Mouse (Mus musculus): ENCODE data around the gene Ap3s2. TPM values are rescaled to one million over a fixed set of nuclear protein-coding genes. Genes with fewer than 3 reads are reported as not detected.

Gene Ap3s2
- polyA plus RNA-seq, 1 experiment from 2014 or later = 61.2 TPM

DNA sequence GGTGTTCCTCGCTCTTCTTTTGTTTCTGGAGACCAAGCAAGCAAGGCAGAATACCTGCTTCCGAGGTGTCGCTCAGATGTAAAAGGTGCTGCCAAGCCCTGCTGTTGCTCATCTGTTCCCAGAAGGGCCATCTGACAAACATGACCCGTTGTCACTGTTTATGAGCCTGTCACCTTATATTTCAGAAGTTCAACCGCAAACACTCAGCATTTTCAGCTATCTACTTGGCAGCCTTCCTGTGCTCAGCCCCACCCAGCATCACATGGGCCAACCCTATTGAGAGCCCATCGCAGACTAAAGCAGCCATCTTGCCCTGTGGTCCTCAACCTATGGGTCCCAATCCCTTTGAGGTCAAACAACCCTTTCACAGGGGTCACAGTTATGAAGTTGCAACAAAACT, 19.7 kb downstream of the Ap3s2 start:
- no peak overlapping the region for H3K9ac ChIP-seq (replicated peaks; ENCODE audit: low read length)
- H3K9me3 ChIP-seq (replicated peaks; ENCODE audit: control insufficient read depth, low read length) = no peaks in the 10 kb centered on the region
- DNase-seq (ENCODE audit: low spot score) (no peak), ATAC-seq (replicated peaks; ENCODE audit: insufficient number of reproducible peaks, low FRiP score, low TSS enrichment, low read depth) (no peak)
- no peaks in the 10 kb centered on the region for H3K4me1 ChIP-seq (ENCODE audit: control insufficient read depth, insufficient read depth, low read length)
- H3K4me3 ChIP-seq (ENCODE audit: low read depth, low read length) = no peak overlapping the region
- 97% methylated on average over 6 of the region's 6 CpGs for WGBS
- H3K4me2 ChIP-seq (ENCODE audit: low read depth, low read length) = no peak overlapping the region
- no peaks in the 10 kb centered on the region for H3K27me3 ChIP-seq (ENCODE audit: control insufficient read depth, insufficient read depth, low read length)
- no peaks in the 10 kb centered on the region; the same call in 1 of the 2 replicates for H3K36me3 ChIP-seq (replicated peaks; ENCODE audit: control insufficient read depth, insufficient read depth, low read depth, low read length)
- no peak overlapping the region for H3K27ac ChIP-seq (replicated peaks; ENCODE audit: low read depth, low read length)

DNA sequence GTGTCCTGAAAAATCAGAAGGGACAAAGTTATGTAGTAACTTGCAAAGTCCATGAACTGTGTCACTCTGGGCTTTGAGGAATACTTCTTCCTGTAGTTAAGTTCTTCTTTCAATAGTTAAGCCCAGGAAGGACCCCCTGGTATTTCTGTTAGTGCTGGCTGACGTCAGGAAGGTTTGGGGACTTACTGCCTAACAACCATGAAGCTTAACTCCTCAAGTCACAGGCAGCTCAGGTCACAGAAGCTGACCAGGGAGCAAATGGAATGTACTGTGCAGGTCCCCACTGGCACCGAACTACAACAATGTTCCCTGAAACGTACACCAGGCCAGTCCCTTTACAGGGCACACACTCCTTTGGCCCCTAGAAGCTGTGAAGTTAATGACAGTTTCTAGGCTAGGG, 25.2 kb downstream of the Ap3s2 start:
- Histone ChIP-seq H3K4me1 (ENCODE audit: control insufficient read depth, insufficient read depth, low read length) (no peaks in the 10 kb centered on the region), H3K4me3 (ENCODE audit: low read depth, low read length) (no peak overlapping the region), H3K9ac (replicated peaks; ENCODE audit: low read length) (no peak overlapping the region), H3K27me3 (ENCODE audit: control insufficient read depth, insufficient read depth, low read length) (no peaks in the 10 kb centered on the region), H3K36me3 (replicated peaks; ENCODE audit: control insufficient read depth, insufficient read depth, low read depth, low read length) (no peaks in the 10 kb centered on the region; the same call in 1 of the 2 replicates), H3K9me3 (replicated peaks; ENCODE audit: control insufficient read depth, low read length) (no peaks in the 10 kb centered on the region), H3K4me2 (ENCODE audit: low read depth, low read length) (no peak overlapping the region), H3K27ac (replicated peaks; ENCODE audit: low read depth, low read length) (no peak overlapping the region)
- DNase-seq (ENCODE audit: low spot score) (no peak), ATAC-seq (replicated peaks; ENCODE audit: insufficient number of reproducible peaks, low FRiP score, low TSS enrichment, low read depth) (no peak)
- 82% methylated on average over 3 of the region's 3 CpGs for WGBS

DNA sequence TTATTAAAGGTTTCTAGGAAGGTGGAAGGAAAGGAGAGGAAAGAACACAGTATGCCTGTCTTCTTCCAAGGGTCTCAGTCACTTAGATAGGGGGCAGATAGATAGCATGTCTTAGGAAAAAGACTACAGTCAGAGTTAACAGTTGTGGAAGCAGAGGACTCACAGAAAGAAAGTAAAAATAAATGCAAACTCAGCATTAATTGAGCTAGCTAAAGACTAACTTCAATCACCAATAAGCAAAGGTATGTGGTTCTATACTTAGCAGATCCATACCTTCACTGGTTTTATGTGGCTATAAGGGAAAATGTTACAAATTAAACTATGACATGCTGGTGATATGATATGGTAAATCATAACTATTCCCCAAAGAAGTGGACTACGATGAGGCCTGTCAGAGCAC, 25.7 kb downstream of the Ap3s2 start:
- Histone ChIP-seq H3K36me3 (replicated peaks; ENCODE audit: control insufficient read depth, insufficient read depth, low read depth, low read length) (no peaks in the 10 kb centered on the region; the same call in 1 of the 2 replicates), H3K9ac (replicated peaks; ENCODE audit: low read length) (no peak overlapping the region)
- WGBS = 94% methylated on average over 1 of the region's 1 CpGs

DNA sequence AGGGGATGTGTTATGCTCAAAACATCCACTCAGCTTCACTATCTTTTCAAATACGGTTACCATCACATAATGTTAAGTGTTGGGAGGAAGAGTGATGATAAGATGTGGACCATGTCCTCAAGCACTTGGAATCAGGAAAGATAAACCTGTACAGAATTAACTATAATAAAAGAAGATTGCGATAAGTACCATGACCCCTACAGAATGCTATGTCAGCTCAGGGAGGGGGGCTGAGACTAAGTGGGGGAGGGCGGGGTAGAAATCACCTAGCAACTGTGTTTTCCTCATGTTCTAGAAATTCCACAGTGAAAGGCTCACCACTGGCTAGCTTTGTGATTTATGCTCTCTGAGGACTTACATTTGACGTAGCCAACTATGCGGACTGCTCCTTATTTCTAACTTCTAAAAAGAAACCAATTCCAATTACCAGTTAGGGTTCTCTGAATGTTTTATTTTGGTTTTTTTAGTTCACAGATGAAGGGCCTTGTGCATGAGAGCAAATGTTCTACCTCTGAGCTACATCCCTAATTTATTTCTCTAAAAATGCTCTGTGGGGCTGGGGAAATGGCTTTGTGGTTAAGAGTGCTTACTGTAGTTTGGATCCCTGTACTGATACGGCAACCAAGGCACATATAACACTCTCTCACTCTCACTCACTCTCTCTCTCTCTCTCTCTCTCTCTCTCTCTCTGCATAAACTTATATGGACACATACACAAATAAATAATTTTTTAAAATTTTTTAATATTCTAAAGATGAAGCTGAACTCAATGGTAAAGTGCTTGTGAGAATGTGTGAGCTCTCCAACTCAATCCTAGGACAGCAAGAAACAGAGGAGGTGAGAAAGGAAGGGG, 27.6 kb downstream of the Ap3s2 start:
- no peak overlapping the region for H3K9ac ChIP-seq (replicated peaks; ENCODE audit: low read length)

More for the DNA sequence above, 25.7 kb downstream of the Ap3s2 start:
- Histone ChIP-seq H3K27me3 (ENCODE audit: control insufficient read depth, insufficient read depth, low read length) (no peaks in the 10 kb centered on the region), H3K4me1 (ENCODE audit: control insufficient read depth, insufficient read depth, low read length) (no peaks in the 10 kb centered on the region), H3K4me2 (ENCODE audit: low read depth, low read length) (no peak overlapping the region), H3K9me3 (replicated peaks; ENCODE audit: control insufficient read depth, low read length) (no peaks in the 10 kb centered on the region), H3K4me3 (ENCODE audit: low read depth, low read length) (no peak overlapping the region), H3K27ac (replicated peaks; ENCODE audit: low read depth, low read length) (no peak overlapping the region)
- DNase-seq (ENCODE audit: low spot score) (no peak), ATAC-seq (replicated peaks; ENCODE audit: insufficient number of reproducible peaks, low FRiP score, low TSS enrichment, low read depth) (no peak)

DNA sequence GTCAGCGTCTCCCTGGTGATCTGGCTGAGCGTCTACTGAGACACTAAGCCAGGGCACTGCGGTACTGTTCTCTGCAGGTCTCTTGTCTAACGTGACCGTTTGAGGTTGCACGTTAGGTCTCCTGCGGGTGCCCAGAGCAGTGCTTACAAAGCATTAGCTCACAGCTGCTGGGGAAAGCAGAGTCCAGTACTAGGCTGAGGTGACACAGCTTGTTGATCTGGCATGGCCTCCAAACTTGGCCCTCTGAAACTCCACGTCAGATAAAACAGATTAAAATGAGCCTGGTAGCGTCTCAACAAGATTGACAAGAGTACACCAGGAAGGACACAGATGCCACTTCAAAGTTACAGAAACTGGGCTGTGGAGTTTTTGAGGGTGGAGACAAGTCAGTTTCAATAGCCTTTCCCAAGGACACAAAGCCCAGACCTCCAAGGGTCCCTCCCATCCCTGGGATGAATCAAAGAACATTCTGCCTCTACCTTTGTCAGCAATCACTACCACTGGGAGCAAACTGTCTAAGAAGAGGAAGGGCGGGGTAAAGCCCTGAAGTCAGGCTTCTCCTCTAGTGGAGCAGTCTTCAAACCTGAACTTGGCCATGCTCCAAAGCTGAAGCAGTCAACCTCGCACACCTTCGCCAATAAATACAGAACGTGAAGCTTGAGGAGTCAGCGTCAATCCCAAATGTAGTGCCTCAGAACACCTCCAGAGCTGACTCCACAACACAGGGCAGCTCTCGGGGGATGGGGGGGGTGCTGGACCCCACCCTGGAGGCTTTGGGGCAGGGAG, 29.8 kb downstream of the Ap3s2 start:
- H3K4me2 ChIP-seq (ENCODE audit: low read depth, low read length) = no peak overlapping the region
- ATAC-seq (replicated peaks; ENCODE audit: insufficient number of reproducible peaks, low FRiP score, low TSS enrichment, low read depth) = no peak
- no peaks in the 10 kb centered on the region for H3K9me3 ChIP-seq (replicated peaks; ENCODE audit: control insufficient read depth, low read length)
- H3K27me3 ChIP-seq (ENCODE audit: control insufficient read depth, insufficient read depth, low read length) = no peaks in the 10 kb centered on the region
- 92% methylated on average over 15 of the region's 15 CpGs for WGBS
- H3K9ac ChIP-seq (replicated peaks; ENCODE audit: low read length) = no peak overlapping the region
- no peak overlapping the region for H3K27ac ChIP-seq (replicated peaks; ENCODE audit: low read depth, low read length)
- H3K4me3 ChIP-seq (ENCODE audit: low read depth, low read length) = no peak overlapping the region
- DNase-seq (ENCODE audit: low spot score) = no peak
- H3K4me1 ChIP-seq (ENCODE audit: control insufficient read depth, insufficient read depth, low read length) = no peaks in the 10 kb centered on the region
- H3K36me3 ChIP-seq (replicated peaks; ENCODE audit: control insufficient read depth, insufficient read depth, low read depth, low read length) = no peaks in the 10 kb centered on the region

More for the DNA sequence above, 27.6 kb downstream of the Ap3s2 start:
- DNase-seq (ENCODE audit: low spot score) (no peak), ATAC-seq (replicated peaks; ENCODE audit: insufficient number of reproducible peaks, low FRiP score, low TSS enrichment, low read depth) (no peak)
- no peak overlapping the region for H3K4me3 ChIP-seq (ENCODE audit: low read depth, low read length)
- no peaks in the 10 kb centered on the region for H3K9me3 ChIP-seq (replicated peaks; ENCODE audit: control insufficient read depth, low read length)
- H3K4me2 ChIP-seq (ENCODE audit: low read depth, low read length) = no peak overlapping the region
- H3K27me3 ChIP-seq (ENCODE audit: control insufficient read depth, insufficient read depth, low read length) = no peaks in the 10 kb centered on the region
- 88% methylated on average over 6 of the region's 6 CpGs for WGBS
- H3K36me3 ChIP-seq (replicated peaks; ENCODE audit: control insufficient read depth, insufficient read depth, low read depth, low read length) = no peaks in the 10 kb centered on the region; the same call in 1 of the 2 replicates
- no peak overlapping the region for H3K27ac ChIP-seq (replicated peaks; ENCODE audit: low read depth, low read length)
- H3K4me1 ChIP-seq (ENCODE audit: control insufficient read depth, insufficient read depth, low read length) = no peaks in the 10 kb centered on the region

DNA sequence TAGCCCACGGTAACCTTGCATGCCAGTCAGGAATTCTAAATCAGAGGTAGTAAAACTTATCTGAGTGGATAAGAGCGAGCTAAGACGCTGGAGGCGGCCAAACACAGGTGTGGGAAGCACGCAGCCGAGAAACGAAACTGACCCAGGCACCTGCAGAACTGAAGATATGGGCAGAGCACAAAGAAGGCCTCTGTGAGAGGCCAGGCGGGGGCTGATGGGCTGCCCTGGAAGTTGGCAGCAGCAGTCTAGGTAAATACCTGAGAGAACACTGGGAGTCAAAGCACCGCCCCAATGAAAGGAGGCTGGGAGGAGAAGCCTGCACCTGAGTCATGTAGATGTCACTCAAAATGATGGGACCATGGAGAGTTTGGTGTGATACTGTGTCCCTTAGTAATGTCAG, 31.8 kb downstream of the Ap3s2 start:
- no peaks in the 10 kb centered on the region for H3K27me3 ChIP-seq (ENCODE audit: control insufficient read depth, insufficient read depth, low read length)
- no peak for ATAC-seq (replicated peaks; ENCODE audit: insufficient number of reproducible peaks, low FRiP score, low TSS enrichment, low read depth)
- no peak for DNase-seq (ENCODE audit: low spot score)
- H3K4me1 ChIP-seq (ENCODE audit: control insufficient read depth, insufficient read depth, low read length) = no peaks in the 10 kb centered on the region
- H3K4me2 ChIP-seq (ENCODE audit: low read depth, low read length) = no peak overlapping the region
- H3K9me3 ChIP-seq (replicated peaks; ENCODE audit: control insufficient read depth, low read length) = no peaks in the 10 kb centered on the region
- H3K4me3 ChIP-seq (ENCODE audit: low read depth, low read length) = no peak overlapping the region
- WGBS = 92% methylated on average over 9 of the region's 9 CpGs
- H3K9ac ChIP-seq (replicated peaks; ENCODE audit: low read length) = no peak overlapping the region
- H3K36me3 ChIP-seq (replicated peaks; ENCODE audit: control insufficient read depth, insufficient read depth, low read depth, low read length) = no peaks in the 10 kb centered on the region
- H3K27ac ChIP-seq (replicated peaks; ENCODE audit: low read depth, low read length) = no peak overlapping the region

DNA sequence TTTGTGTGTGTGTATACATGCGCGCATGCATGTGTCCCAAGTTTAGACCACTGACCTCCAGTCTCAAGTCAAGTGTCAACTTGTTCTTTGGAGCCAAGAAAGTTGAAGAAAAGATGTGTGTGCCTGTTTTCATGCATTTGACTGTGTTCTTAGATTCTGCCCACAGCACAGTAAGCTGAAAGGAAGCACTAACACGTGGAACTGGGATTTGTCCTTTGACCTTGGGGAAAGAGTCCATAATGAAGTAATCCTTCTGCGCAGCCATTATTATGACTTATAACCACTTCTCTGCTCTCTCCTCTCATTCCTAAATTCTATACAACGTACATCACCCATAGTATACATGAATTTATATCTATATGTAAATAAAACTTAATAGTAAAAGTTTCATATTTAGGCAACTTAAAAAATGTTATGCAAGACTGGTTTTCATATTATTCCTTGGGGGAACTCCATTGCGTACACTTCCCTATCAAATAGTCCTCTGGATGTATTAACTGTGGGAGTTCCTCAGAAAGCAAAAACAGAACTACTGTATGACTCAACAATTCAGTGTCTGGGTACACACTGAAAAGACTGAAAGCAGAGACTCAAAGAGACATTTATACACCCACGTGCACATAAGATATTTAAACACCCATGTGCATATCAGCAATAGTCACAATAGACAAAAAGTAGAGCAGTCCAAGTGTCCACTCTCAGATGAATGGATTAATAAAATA, 36.7 kb downstream of the Ap3s2 start:
- peaks cover 3% of the 10 kb centered on the region; the same call in 1 of the 2 replicates for H3K36me3 ChIP-seq (replicated peaks; ENCODE audit: control insufficient read depth, insufficient read depth, low read depth, low read length)

More for the DNA sequence above, 36.7 kb downstream of the Ap3s2 start:
- H3K9me3 ChIP-seq (replicated peaks; ENCODE audit: control insufficient read depth, low read length) = no peaks in the 10 kb centered on the region
- DNase-seq (ENCODE audit: low spot score) = no peak
- H3K4me3 ChIP-seq (ENCODE audit: low read depth, low read length) = no peak overlapping the region
- no peak overlapping the region for H3K4me2 ChIP-seq (ENCODE audit: low read depth, low read length)
- H3K9ac ChIP-seq (replicated peaks; ENCODE audit: low read length) = no peak overlapping the region
- no peaks in the 10 kb centered on the region for H3K4me1 ChIP-seq (ENCODE audit: control insufficient read depth, insufficient read depth, low read length)
- no peak overlapping the region for H3K27ac ChIP-seq (replicated peaks; ENCODE audit: low read depth, low read length)
- no peaks in the 10 kb centered on the region for H3K27me3 ChIP-seq (ENCODE audit: control insufficient read depth, insufficient read depth, low read length)
- ATAC-seq (replicated peaks; ENCODE audit: insufficient number of reproducible peaks, low FRiP score, low TSS enrichment, low read depth) = no peak
- WGBS = 84% methylated on average over 7 of the region's 7 CpGs

All from embryonic facial prominence, embryonic 11.5 days (tissue).